Mouse (Mus musculus): Measurements from ENCODE around the gene Clasp1. TPM values are rescaled to one million over a fixed set of nuclear protein-coding genes. Genes with fewer than 3 reads are reported as not detected.

Gene Clasp1
- polyA plus RNA-seq, 1 experiment from 2014 or later, result 103 TPM

DNA sequence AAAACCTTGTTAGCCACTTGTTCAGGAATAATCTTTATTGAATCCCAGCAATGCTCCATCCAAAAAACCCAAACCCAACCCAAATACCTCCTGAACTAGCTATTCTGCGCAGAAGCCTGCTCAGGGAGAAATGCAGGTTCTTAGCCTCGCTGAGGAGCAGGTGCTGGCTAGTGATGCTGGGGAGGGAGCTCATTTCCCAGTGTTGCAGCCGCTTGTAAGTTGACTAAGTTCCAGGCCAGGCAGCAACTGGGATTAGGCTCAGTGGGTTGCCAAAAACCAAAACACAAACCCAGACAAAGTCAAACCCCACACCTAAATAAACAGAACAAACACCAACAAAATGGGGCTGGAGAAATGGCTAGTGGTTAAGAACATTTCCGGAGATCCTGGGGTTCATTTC is 20.4 kb downstream of the Clasp1 start:
- Histone ChIP-seq H3K4me2 (no peak overlapping the region), H3K27ac (replicated peaks) (no peak overlapping the region), H3K27me3 (no peaks in the 10 kb centered on the region), H3K36me3 (no peaks in the 10 kb centered on the region), H3K9ac (no peak overlapping the region), H3K4me1 (replicated peaks) (0 out of 2 replicates have a peak, but pooled peaks cover 4% of the 10 kb centered on the region), H3K4me3 (no peak overlapping the region), H3K9me3 (no peaks in the 10 kb centered on the region)
- WGBS, result 75% methylated on average over 4 of the region's 4 CpGs
- no peak for ATAC-seq (ENCODE audit: low read depth)

DNA sequence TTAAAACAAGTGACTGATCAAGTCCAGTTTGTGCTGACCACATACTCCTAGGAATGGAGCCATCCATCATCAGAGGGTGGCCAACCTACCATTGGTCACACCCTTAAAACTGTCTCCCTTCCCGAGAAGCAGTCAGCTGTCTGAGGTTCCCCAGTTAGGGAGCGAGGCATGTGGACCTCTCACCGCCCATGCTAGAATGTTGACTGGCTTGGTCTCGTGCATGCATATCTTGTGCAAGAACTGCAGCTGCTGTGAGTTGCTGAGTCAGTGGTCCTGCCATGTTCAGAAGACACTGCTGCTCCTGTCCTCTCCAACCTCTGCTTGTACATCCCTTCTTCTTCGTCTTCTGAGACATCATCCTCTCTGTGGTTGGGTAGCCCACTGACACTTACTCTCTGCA is 22.0 kb downstream of the Clasp1 start:
- H3K27me3 ChIP-seq, result no peaks in the 10 kb centered on the region
- H3K9ac ChIP-seq, result no peak overlapping the region
- no peaks in the 10 kb centered on the region for H3K9me3 ChIP-seq
- ATAC-seq (ENCODE audit: low read depth), result no peak
- 88% methylated on average over 5 of the region's 5 CpGs for WGBS
- H3K4me1 ChIP-seq (replicated peaks), result 0 out of 2 replicates have a peak, but pooled peaks cover 4% of the 10 kb centered on the region
- no peak overlapping the region for H3K4me3 ChIP-seq
- no peak overlapping the region for H3K4me2 ChIP-seq
- no peak overlapping the region for H3K27ac ChIP-seq (replicated peaks)
- no peaks in the 10 kb centered on the region for H3K36me3 ChIP-seq

DNA sequence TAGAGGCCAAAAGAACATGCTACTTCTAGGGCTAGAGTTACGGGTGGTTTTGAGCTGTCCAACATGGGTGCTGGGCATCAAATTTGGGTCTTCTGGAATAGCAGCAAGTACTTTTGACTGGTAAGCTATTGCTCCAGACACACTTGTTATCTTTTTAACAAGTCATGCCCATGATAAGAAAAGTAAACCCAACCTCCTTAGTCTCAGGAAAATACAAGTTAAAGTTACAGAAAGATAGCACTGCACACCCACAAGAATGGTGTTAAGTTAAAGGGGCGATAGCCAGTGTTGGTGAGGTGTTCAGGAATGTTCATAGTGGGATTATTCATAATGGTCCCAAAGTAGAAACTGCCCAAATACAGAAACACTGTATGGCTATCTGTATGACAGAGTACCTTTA is 24.3 kb downstream of the Clasp1 start:
- no peaks in the 10 kb centered on the region for H3K36me3 ChIP-seq
- WGBS, result 93% methylated on average over 2 of the region's 2 CpGs
- H3K9ac ChIP-seq, result no peak overlapping the region
- no peak overlapping the region for H3K4me2 ChIP-seq
- H3K27ac ChIP-seq (replicated peaks), result no peak overlapping the region
- H3K27me3 ChIP-seq, result no peaks in the 10 kb centered on the region
- H3K4me1 ChIP-seq (replicated peaks), result no peaks in the 10 kb centered on the region
- no peaks in the 10 kb centered on the region for H3K9me3 ChIP-seq
- H3K4me3 ChIP-seq, result no peak overlapping the region
- no peak for ATAC-seq (ENCODE audit: low read depth)

DNA sequence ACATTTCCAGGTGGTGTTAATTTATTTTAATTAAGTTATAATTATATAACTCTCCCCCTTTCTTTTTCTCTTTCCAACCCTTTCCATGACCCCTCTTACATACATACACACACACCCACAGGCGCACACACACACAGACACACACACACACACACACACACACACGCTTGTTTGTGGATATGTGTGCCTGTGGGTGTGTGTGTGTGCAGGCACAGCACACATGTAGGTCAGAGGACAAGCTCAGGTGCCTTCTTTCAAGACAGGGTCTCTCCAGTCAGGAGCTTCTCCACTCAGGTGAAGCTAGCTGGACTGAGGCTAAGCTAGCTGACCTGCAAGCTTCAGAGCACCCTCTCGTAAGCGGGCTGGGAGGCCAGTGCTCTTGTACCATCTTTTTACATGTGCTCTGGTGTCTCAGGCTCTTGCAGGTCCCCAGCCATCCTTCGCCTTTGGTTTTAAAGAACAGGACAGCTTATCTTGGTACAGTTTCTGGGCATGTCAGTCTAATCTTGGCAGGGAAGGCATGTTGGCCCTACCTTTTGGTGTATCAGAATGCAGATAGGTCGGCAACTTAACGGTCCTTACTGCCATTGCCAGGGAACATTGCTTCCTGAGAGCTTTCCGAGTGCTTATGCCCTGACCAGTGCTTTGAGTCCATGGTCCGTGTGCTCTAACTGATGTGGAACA is 28.3 kb downstream of the Clasp1 start:
- H3K9ac ChIP-seq, result no peak overlapping the region
- H3K4me3 ChIP-seq, result no peak overlapping the region
- peaks cover 21% of the 10 kb centered on the region for H3K36me3 ChIP-seq
- H3K27me3 ChIP-seq, result no peaks in the 10 kb centered on the region
- no peaks in the 10 kb centered on the region for H3K9me3 ChIP-seq
- no peak for ATAC-seq (ENCODE audit: low read depth)
- WGBS, result 96% methylated on average over 9 of the region's 9 CpGs
- no peak overlapping the region for H3K4me2 ChIP-seq
- peaks cover 22% of the 10 kb centered on the region for H3K4me1 ChIP-seq (replicated peaks)
- H3K27ac ChIP-seq (replicated peaks), result no peak overlapping the region

DNA sequence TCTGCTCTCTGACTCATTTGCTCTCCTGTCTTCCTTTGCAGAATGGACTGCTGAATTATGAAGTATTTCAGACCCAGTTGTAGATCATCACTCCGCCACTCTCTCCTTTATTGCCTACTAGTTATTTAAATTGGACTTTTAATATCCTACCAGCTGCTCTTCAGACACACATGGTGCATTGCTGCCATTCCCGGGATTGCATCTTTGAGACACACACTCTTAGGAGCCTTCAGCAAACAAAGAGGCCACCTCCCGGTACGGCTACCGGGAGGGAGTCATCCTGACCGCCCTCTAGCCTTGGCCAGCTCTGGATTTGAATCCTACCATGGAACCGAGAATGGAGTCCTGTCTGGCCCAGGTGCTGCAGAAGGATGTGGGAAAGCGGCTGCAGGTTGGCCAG is 30.5 kb downstream of the Clasp1 start:
- Histone ChIP-seq H3K4me1 (replicated peaks) (peaks cover 37% of the 10 kb centered on the region), H3K27ac (replicated peaks) (peak overlapping the region; percentile 10; the same call in 1 of the 2 replicates), H3K9ac (no peak overlapping the region), H3K4me2 (no peak overlapping the region), H3K9me3 (no peaks in the 10 kb centered on the region), H3K36me3 (peaks cover 32% of the 10 kb centered on the region), H3K27me3 (no peaks in the 10 kb centered on the region), H3K4me3 (no peak overlapping the region)
- no peak for ATAC-seq (ENCODE audit: low read depth)
- WGBS, result 67% methylated on average over 8 of the region's 8 CpGs

DNA sequence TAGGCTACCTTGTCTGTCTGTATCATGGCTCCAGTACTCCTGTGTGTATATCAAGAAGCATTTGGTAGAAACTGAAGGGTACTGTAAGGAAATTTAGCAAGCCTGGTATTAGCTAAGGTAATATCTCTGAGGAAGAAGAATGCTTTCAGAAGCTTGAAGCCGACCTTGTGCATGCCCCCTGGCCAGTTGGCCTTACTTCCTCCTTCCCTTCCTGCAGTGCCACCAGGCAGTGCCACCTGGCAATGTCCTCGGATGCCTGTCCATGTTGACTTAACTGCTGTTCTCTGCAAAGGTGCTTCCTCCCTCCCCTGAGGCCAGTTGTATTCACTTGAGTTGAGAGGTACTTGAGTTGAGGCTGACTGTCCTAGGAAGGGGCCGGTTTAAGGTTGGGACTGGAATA is 32.3 kb downstream of the Clasp1 start:
- H3K4me1 ChIP-seq (replicated peaks), result peaks cover 37% of the 10 kb centered on the region
- H3K36me3 ChIP-seq, result peaks cover 39% of the 10 kb centered on the region
- H3K4me2 ChIP-seq, result no peak overlapping the region
- H3K4me3 ChIP-seq, result no peak overlapping the region
- 77% methylated on average over 3 of the region's 3 CpGs for WGBS
- H3K27ac ChIP-seq (replicated peaks), result no peak overlapping the region
- no peaks in the 10 kb centered on the region for H3K27me3 ChIP-seq
- H3K9ac ChIP-seq, result no peak overlapping the region
- ATAC-seq (ENCODE audit: low read depth), result no peak
- no peaks in the 10 kb centered on the region for H3K9me3 ChIP-seq

DNA sequence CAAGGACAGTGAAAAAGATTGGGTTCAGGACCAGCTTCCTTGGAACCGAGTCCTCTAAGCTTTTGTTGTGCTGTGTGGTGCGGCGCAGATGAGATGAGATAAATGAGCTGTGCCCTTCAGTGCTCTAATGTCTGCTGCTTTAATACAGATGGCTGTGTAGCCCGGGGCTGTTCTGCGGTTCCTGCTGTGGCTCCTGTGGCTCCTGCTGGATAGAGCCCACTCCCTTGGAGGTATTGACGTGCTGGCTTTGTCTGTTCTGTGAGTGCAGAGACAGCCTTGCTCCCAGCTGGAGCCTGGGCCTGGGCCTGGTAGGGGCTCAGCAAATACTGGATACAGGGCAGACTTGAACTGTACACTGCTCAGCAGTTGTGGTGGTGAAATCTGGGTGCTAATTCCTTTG is 34.0 kb downstream of the Clasp1 start:
- peak overlapping the region; percentile 57 for H3K27ac ChIP-seq (replicated peaks)

DNA sequence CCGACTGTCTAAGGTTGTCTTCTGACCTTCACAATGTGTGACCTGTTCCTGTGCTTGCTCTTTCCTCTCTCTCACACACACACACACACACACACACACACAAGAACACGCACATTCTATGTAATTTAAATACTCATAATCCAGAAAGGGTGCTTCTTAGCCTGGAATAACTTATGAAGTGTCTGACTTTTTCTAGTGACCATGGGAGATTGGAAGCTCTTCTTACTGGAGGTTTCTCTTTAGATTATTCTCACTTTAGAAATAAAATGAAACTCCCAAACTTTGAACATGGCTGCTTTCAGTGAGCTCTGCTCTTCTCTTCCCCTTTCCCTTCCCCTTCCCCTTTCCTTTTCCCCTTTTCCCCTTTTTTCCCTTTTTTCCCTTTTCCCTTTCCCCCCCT is 37.1 kb downstream of the Clasp1 start:
- Histone ChIP-seq H3K36me3 (peaks cover 23% of the 10 kb centered on the region), H3K4me1 (replicated peaks) (peaks cover 35% of the 10 kb centered on the region), H3K9ac (no peak overlapping the region), H3K27ac (replicated peaks) (no peak overlapping the region), H3K9me3 (no peaks in the 10 kb centered on the region), H3K27me3 (no peaks in the 10 kb centered on the region), H3K4me3 (no peak overlapping the region), H3K4me2 (no peak overlapping the region)
- 80% methylated on average over 2 of the region's 2 CpGs for WGBS
- no peak for ATAC-seq (ENCODE audit: low read depth)

More for the DNA sequence above, 34.0 kb downstream of the Clasp1 start:
- Histone ChIP-seq H3K9ac (no peak overlapping the region), H3K9me3 (no peaks in the 10 kb centered on the region), H3K36me3 (peaks cover 39% of the 10 kb centered on the region), H3K27me3 (no peaks in the 10 kb centered on the region), H3K4me1 (replicated peaks) (peaks cover 37% of the 10 kb centered on the region), H3K4me3 (no peak overlapping the region), H3K4me2 (no peak overlapping the region)
- peak; percentile 69 for ATAC-seq (ENCODE audit: low read depth)
- 44% methylated on average over 6 of the region's 6 CpGs for WGBS

DNA sequence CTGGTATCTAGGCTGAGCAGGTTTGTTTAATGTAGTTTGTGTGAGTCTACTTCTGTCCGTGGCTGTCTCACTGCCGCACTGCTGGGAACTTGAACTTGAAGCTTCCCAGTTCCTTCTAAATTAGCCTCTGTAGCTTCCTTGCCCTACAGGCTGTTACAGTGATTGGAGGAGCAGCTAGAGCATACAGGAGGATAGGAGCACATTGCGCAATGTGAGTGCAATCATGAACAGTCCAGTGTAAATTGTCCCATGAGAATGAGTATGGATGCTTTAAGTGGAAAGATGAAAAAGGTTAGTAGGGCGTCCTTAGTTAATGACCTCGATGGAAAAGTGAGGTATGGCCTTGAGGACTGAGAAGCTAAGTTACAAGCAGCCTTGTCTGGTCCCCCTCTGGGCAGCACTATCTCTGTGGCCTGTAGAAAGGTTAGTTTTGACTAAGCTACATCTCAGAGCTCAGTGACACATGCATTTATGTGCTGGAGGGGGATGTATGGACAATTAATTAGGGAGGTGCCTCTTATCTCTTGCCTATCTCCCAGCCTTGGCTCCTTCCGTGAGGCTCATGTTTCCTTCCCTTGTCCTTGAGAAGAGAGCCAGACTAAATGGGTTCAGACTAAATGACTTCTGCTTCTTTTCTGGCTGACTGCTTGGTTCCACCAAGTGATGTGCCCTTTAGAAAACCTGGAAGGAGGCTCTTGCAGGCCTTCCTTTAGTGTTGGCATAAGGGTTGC is 39.7 kb downstream of the Clasp1 start:
- ATAC-seq (ENCODE audit: low read depth), result no peak
- Histone ChIP-seq H3K4me1 (replicated peaks) (peaks cover 17% of the 10 kb centered on the region), H3K27me3 (no peaks in the 10 kb centered on the region), H3K27ac (replicated peaks) (no peak overlapping the region), H3K4me3 (no peak overlapping the region), H3K9me3 (no peaks in the 10 kb centered on the region), H3K4me2 (no peak overlapping the region), H3K36me3 (peaks cover 11% of the 10 kb centered on the region), H3K9ac (no peak overlapping the region)
- WGBS, result 86% methylated on average over 6 of the region's 6 CpGs

DNA sequence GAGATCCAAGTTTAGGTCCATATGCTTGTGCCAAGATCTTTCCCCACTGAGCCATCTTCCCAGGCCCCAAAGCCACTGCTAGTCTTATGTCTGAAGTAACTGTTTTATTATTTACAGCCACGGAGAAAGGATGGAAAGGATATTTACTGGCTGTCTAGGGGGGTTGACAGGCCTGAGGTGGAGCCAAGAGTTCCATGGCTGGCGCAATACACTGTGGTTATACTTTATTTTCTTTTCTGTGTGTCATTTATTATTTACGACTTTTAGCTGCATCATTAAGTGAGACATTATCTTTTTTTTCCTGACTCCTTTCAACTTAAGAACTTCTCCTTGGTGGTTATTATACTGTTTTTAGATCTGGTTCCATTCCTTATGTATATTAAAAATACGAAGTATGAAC is 42.7 kb downstream of the Clasp1 start:
- Histone ChIP-seq H3K27ac (replicated peaks) (no peak overlapping the region), H3K4me3 (no peak overlapping the region), H3K9me3 (no peaks in the 10 kb centered on the region), H3K4me1 (replicated peaks) (peaks cover 34% of the 10 kb centered on the region), H3K27me3 (no peaks in the 10 kb centered on the region), H3K36me3 (no peaks in the 10 kb centered on the region), H3K9ac (no peak overlapping the region), H3K4me2 (no peak overlapping the region)
- no peak for ATAC-seq (ENCODE audit: low read depth)
- 88% methylated on average over 4 of the region's 4 CpGs for WGBS

DNA sequence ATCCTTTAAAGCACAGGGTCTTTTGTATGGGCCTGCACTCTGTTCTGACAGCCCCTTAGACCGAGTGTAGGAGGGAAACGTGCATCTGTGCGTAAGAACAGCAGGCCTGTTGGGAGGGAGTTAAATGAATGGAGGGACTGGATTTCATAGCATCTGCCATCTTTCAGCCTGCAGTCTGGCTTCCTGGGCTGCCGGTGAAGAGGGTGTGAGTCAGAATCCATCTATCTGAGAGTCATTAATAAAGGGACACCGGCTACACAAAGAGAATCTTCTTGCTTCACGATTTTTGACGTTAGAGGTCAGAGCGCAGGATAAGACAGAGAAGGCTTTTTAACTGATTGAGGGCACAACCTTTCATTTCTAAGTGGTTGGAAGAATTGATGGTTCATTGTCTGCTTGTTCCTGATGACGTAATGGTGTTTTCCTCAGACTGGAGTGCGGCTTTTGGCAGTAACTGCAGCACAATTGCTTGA is 46.2 kb downstream of the Clasp1 start:
- H3K4me1 ChIP-seq (replicated peaks), result peaks cover 33% of the 10 kb centered on the region
- no peaks in the 10 kb centered on the region for H3K9me3 ChIP-seq
- H3K4me2 ChIP-seq, result peak overlapping the region; percentile 34
- H3K27me3 ChIP-seq, result no peaks in the 10 kb centered on the region
- WGBS, result 37% methylated on average over 10 of the region's 10 CpGs
- H3K27ac ChIP-seq (replicated peaks), result peak overlapping the region; percentile 86
- 0 out of 2 replicates have a peak overlapping the region, but pooled peaks have one; percentile 8 for H3K4me3 ChIP-seq
- no peaks in the 10 kb centered on the region for H3K36me3 ChIP-seq
- peak; percentile 62 for ATAC-seq (ENCODE audit: low read depth)
- H3K9ac ChIP-seq, result peak overlapping the region; percentile 44

DNA sequence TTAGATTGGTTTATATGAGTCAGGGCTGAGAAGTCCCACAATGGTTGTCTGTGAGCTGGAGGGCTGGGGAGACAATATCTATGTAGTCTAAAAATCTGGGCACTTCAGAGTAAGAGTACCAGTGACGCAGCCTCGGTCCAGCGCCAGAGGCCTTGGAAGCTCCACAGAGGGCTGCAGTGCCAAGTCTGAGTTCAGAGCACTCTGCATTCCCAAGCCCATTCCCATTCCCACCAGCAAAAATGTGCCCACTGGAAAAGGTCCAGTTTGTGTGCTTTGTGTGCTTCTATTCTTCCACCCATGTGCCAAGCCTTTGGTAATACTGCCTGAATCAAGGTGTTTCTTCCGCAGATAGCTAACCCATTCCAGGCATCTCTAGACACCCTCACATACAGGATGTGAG is 49.0 kb downstream of the Clasp1 start:
- no peaks in the 10 kb centered on the region for H3K27me3 ChIP-seq
- H3K9ac ChIP-seq, result no peak overlapping the region
- H3K4me3 ChIP-seq, result no peak overlapping the region
- 95% methylated on average over 4 of the region's 4 CpGs for WGBS
- no peak overlapping the region for H3K27ac ChIP-seq (replicated peaks)
- no peak for ATAC-seq (ENCODE audit: low read depth)
- no peaks in the 10 kb centered on the region for H3K36me3 ChIP-seq
- H3K9me3 ChIP-seq, result no peaks in the 10 kb centered on the region
- no peak overlapping the region for H3K4me2 ChIP-seq
- H3K4me1 ChIP-seq (replicated peaks), result peaks cover 30% of the 10 kb centered on the region
